Mouse (Mus musculus): ENCODE data around the gene Xndc1.

GRCm38 (mm10) chr7:102064655-102065045, 661 bp upstream of the Xndc1 start:
- TF ChIP-seq CTCF (conservative IDR thresholded peaks at IDR 0.05; ENCODE audit: low read length): no peak
- no peak for TF ChIP-seq NANOG (IDR thresholded peaks at IDR 0.05; ENCODE audit: borderline replicate concordance, low read length)

Measured in E14TG2a.4 (cell line).